Comparison of ENCODE assay signal across 8 mouse cellular contexts in genomic region chr2:44105198-44105555, GRCm38 (mm10).
A peak's percentile ranks its signal among the peaks of the same experiment; 100 is the strongest.
DNase-seq lines count a peak whose midpoint lies in the region; ATAC-seq lines count a peak whose summit lies in the region.

No protein-coding gene starts in this region.

- peak overlapping the region; percentile 76 for H3K27ac ChIP-seq in intestine, embryonic 14.5 days (ENCODE audit: low read depth)
- H3K27ac ChIP-seq in stomach, embryonic 14.5 days (ENCODE audit: low read length) = peak overlapping the region; percentile 87

- 55% methylated on average over 8 of the region's 8 CpGs for WGBS in intestine, embryonic 14.5 days
- WGBS in stomach, embryonic 14.5 days = 46% methylated on average over 8 of the region's 8 CpGs

- no peak overlapping the region for H3K9ac ChIP-seq in intestine, embryonic 14.5 days (ENCODE audit: low read length)
- no peak overlapping the region for H3K9ac ChIP-seq in stomach, embryonic 14.5 days (replicated peaks; ENCODE audit: low read depth, low read length)

- no peaks in the 10 kb centered on the region for H3K36me3 ChIP-seq in intestine, embryonic 14.5 days (ENCODE audit: control insufficient read depth, insufficient read depth, low read length)
- H3K36me3 ChIP-seq in stomach, embryonic 14.5 days (ENCODE audit: control insufficient read depth, insufficient read depth, low read length) = no peaks in the 10 kb centered on the region

- H3K4me2 ChIP-seq in intestine, embryonic 14.5 days (ENCODE audit: low read length) = no peak overlapping the region
- H3K4me2 ChIP-seq in stomach, embryonic 14.5 days (replicated peaks; ENCODE audit: low read depth, low read length) = no peak overlapping the region

- DNase-seq in heart, adult 8-10 months (ENCODE audit: low spot score) = peak; percentile 29
- no peak for DNase-seq in heart, adult 11 months
- DNase-seq in ovary, postnatal 14 days (ENCODE audit: low spot score) = peak; percentile 18
- no peak for DNase-seq in ovary, postnatal 36 days (ENCODE audit: low spot score)
- no peak for DNase-seq in intestine, embryonic 14.5 days (ENCODE audit: low spot score)

- no peak overlapping the region for H3K4me3 ChIP-seq in intestine, embryonic 14.5 days (ENCODE audit: low read depth, low read length)
- no peak overlapping the region for H3K4me3 ChIP-seq in stomach, embryonic 14.5 days (ENCODE audit: low read depth, low read length)

- no peak for ATAC-seq in intestine, embryonic 14.5 days (replicated peaks; ENCODE audit: low FRiP score, low TSS enrichment, low read depth)
- ATAC-seq in stomach, embryonic 14.5 days (ENCODE audit: insufficient number of reproducible peaks, insufficient read depth, low FRiP score, low read depth) = no peak
- no peak for ATAC-seq in CD4-positive, CD25-positive, alpha-beta regulatory T cell, adult 4 months
- ATAC-seq in megakaryocyte, adult 5-6 weeks (ENCODE audit: poor library complexity, severe bottlenecking) = no peak

- no peaks in the 10 kb centered on the region for H3K9me3 ChIP-seq in intestine, embryonic 14.5 days (ENCODE audit: control insufficient read depth, low read length)
- no peaks in the 10 kb centered on the region for H3K9me3 ChIP-seq in stomach, embryonic 14.5 days (ENCODE audit: control insufficient read depth, low read depth, low read length)

- H3K27me3 ChIP-seq in intestine, embryonic 14.5 days (replicated peaks; ENCODE audit: control insufficient read depth, insufficient read depth, low read length) = no peaks in the 10 kb centered on the region
- H3K27me3 ChIP-seq in stomach, embryonic 14.5 days (ENCODE audit: control insufficient read depth, insufficient read depth, low read length) = no peaks in the 10 kb centered on the region

- peaks cover 16% of the 10 kb centered on the region for H3K4me1 ChIP-seq in intestine, embryonic 14.5 days (replicated peaks; ENCODE audit: control insufficient read depth, insufficient read depth, low read length)
- peaks cover 8% of the 10 kb centered on the region; the same call in 1 of the 2 replicates for H3K4me1 ChIP-seq in stomach, embryonic 14.5 days (ENCODE audit: control insufficient read depth, insufficient read depth, low read length)

Comparison
In these comparisons a context has a peak if more than half of its experiments do, and no peak if none do; other contexts are left out.
1. DNase-seq: peak in heart, adult 8-10 months (single experiment) and ovary, postnatal 14 days (single experiment); none in heart, adult 11 months (single experiment), ovary, postnatal 36 days (single experiment) and intestine, embryonic 14.5 days (single experiment).